Mouse (Mus musculus) right cerebral cortex, postnatal 25 days (tissue): ENCODE measurements around the gene Pdhb.
"Not testable (repeated sequence)": the region's sequence is repeated elsewhere in the genome, so short reads cannot be mapped to it uniquely, and the experiment has no call there.

Experiments used
- DNase-seq: peaks from one replicate; pipeline ENCODE4 v3.0.0; 2022

The Pdhb gene

DNA sequence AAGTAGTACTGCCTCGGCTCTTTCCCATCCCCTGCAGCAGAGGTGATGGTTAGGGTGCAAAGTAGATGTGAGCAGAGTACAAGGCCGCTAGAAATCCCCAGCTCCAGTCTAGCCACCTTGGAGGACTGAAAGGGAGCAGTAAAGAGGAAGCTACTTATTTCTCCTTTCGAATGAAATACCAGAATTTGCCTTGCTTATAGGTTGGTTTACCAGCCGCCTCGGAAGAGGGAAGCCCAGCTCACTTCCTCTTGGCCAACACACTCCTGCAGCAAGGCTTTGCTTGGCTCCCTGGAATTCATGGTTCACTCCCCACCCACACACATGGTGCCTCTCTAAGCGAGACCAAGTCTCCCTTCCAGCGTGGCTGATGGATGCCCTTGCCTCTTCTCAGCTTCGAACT is 40.0 kb downstream of the Pdhb start:
- DNase-seq = no peak

GRCm38 (mm10) chr14:8127971-8128370 is 44.9 kb downstream of the Pdhb start:
- DNase-seq = no peak

GRCm38 (mm10) chr14:8124046-8124881 is 48.6 kb downstream of the Pdhb start:
- no peak for DNase-seq

- not testable (repeated sequence) for DNase-seq
Measured at GRCm38 (mm10) chr14:8123611-8124010, 49.2 kb downstream of the Pdhb start.

DNA sequence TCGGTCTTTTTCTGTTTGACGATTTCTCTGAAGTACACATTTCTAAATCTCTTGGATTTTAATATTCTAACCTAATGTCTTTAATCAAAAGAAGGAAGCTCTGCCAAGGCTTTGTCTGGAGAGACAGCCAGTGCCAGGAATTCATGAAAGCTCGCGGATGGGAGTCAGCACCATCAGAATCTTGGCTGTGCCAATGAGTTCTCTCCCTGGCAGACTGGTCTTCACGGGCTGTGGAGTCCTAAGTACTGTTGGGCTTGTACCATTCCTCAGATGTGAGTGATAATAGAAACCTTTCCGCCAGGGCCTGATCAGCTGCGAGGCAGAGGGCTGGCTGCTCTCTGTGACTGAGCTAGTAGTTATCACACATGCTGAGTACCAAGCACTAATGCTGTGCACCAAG is 49.7 kb downstream of the Pdhb start:
- DNase-seq = no peak

GRCm38 (mm10) chr14:8119904-8120303 is 52.9 kb downstream of the Pdhb start:
- no peak for DNase-seq

- DNase-seq = no peak
Measured at GRCm38 (mm10) chr14:8119454-8119853, 53.4 kb downstream of the Pdhb start.

DNA sequence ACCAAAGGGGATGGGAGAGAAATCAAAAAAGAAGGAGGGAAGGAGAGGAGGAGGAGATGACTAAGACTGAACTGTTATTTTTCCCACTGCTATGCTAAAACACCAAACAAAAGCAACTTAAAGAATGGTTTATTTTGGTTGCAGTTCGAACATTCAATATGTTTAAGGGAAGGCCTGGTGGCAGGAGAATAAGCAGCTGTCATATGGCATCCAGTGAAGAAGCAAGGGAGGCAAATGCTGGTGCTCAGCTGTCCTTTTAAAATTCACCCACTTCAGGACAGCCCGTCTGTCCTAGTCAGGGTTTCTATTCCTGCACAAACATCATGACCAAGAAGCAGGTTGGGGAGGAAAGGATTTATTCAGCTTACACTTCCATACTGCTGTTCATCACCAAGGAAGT is 55.5 kb downstream of the Pdhb start:
- no peak for DNase-seq
